Mouse (Mus musculus) gonadal fat pad, adult 2 months (tissue): ENCODE results near the gene 2610528A11Rik. TPM values are rescaled to one million over a fixed set of nuclear protein-coding genes. Genes with fewer than 3 reads are reported as not detected.

Experiments used
- DNase-seq: peaks from one replicate; pipeline ENCODE4 v3.0.0-alpha.2; 2012; ENCODE audit warnings: low read depth
- polyA plus RNA-seq: library from polyadenylated mRNA; depleted of rRNA; stranded (reverse); fragments of >200 nt; gene quantifications from 2 replicates; pipeline ENCODE4 v1.2.3, GENCODE M21; 2012; rRNA removed

2610528A11Rik gene
- polyA plus RNA-seq, 1 experiment, result 0.85 TPM

- DNase-seq, result no peak
Measured at GRCm38 (mm10) chr14:37094436-37094835, 19.4 kb downstream of the 2610528A11Rik start.

- no peak for DNase-seq
Measured at GRCm38 (mm10) chr14:37083755-37084154, 30.1 kb downstream of the 2610528A11Rik start.

DNA sequence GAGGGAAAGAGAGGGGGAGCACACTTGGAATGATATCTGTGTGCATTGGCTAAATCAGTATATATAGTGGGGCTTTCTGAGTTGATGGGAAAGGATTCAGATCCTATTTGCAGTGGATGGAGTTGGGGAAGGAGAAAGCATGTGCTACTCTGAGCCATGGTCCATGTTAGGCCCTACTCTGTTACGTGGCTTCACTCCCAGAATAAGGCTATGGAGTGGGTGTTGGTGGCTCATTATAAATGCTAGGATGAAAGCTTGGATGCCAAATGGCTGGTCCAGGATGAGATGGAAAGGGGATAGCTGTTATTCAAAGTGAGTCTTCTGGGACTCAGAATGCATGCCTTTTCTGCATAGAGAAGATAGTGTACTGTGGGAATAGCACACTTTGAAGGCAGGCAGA, 33.1 kb downstream of the 2610528A11Rik start:
- no peak for DNase-seq

DNA sequence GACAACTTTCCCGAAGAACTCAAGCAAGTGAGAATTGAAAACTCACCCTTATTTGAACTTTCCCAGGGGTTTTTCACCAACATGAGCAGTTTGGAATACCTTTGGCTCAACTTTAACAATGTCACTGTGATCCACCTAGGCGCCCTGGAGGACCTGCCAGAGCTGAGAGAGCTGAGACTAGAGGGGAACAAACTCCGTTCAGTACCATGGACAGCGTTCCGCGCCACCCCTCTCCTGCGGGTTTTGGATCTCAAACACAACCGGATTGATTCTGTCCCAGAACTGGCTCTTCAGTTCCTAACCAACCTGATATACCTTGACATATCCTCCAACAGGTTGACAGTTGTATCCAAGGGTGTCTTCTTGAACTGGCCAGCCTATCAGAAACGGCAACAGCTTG, 45.3 kb downstream of the 2610528A11Rik start:
- DNase-seq, result no peak

GRCm38 (mm10) chr14:37067629-37068028, 46.2 kb downstream of the 2610528A11Rik start, which contains the start of gene Lrit2:
Lrit2 (plus strand) TSS chr14:37067929.
- DNase-seq, result no peak

GRCm38 (mm10) chr14:37066636-37067035, 47.2 kb downstream of the 2610528A11Rik start:
- DNase-seq, result no peak

- no peak for DNase-seq
Measured at GRCm38 (mm10) chr14:37064849-37065248, 49.0 kb downstream of the 2610528A11Rik start.

Other genes starting within 250 kb of the 2610528A11Rik start
- 27.2 and 45.1 TPM in 2 replicates for gene Ccser2, start 145.2 kb downstream of the 2610528A11Rik start, polyA plus RNA-seq
- 0.08 and 0.18 TPM in 2 replicates for gene Rgr, start 65.1 kb downstream of the 2610528A11Rik start, polyA plus RNA-seq
- gene Lrit1, start 59.2 kb downstream of the 2610528A11Rik start, polyA plus RNA-seq, result 0.03 TPM in 1 of 2 replicates, not detected in the other
- not detected in 2 replicates for gene Lrit2, start 46.1 kb downstream of the 2610528A11Rik start, polyA plus RNA-seq
- gene Cdhr1, start 15.7 kb downstream of the 2610528A11Rik start, polyA plus RNA-seq, result 0.05 and 0.09 TPM in 2 replicates
- gene Ghitm, start 21.2 kb upstream of the 2610528A11Rik start, polyA plus RNA-seq, result 175 and 198 TPM in 2 replicates